Mouse (Mus musculus) heart, postnatal 0 days (tissue): Measurements from ENCODE around the gene Uspl1. TPM values are rescaled to one million over a fixed set of nuclear protein-coding genes. Genes with fewer than 3 reads are reported as not detected.

ENCODE experiments used
- ATAC-seq: fragments of 200-750 bp; cut with Nextera tagmentation; 2 replicates; pipeline ENCODE4 v1.8.0; 2017; ENCODE audit warnings: low read depth, moderate number of reproducible peaks, moderate library complexity; ENCODE audit not compliant: insufficient read depth
- DNase-seq: peaks from one replicate; pipeline ENCODE4 v3.0.0-alpha.2; 2016; ENCODE audit warnings: low spot score
- H3K27ac ChIP-seq: fragments of 300-500 bp; sonication (generic); 2 replicates; pipeline ENCODE4 v1.5.1; 2014; ENCODE audit warnings: low read depth, mild to moderate bottlenecking
- H3K27me3 ChIP-seq: fragments of 300-500 bp; sonication (generic); 2 replicates; pipeline ENCODE4 v1.6.1; 2014; ENCODE audit warnings: low read length, mixed read lengths; ENCODE audit not compliant: control insufficient read depth, insufficient read depth
- H3K36me3 ChIP-seq: fragments of 300-500 bp; sonication (generic); replicated peaks from 2 replicates; pipeline ENCODE4 v1.6.1; 2014; ENCODE audit warnings: low read length, mixed read lengths; ENCODE audit not compliant: control insufficient read depth, insufficient read depth
- H3K4me1 ChIP-seq: fragments of 300-500 bp; sonication (generic); 2 replicates; pipeline ENCODE4 v1.6.1; 2014; ENCODE audit warnings: antibody characterized with exemption; ENCODE audit not compliant: control insufficient read depth, insufficient read depth
- H3K4me2 ChIP-seq: fragments of 300-500 bp; sonication (generic); 2 replicates; pipeline ENCODE4 v1.6.1; 2014; ENCODE audit warnings: low read depth, mild to moderate bottlenecking, low read length, moderate library complexity
- H3K4me3 ChIP-seq: fragments of 300-500 bp; sonication (generic); 2 replicates; pipeline ENCODE4 v1.5.1; 2014; ENCODE audit warnings: low read depth, low read length
- H3K9ac ChIP-seq: fragments of 300-500 bp; sonication (generic); replicated peaks from 2 replicates; pipeline ENCODE4 v1.6.1; 2014; ENCODE audit warnings: low read depth, low read length, mixed read lengths
- H3K9me3 ChIP-seq: fragments of 300-500 bp; sonication (generic); replicated peaks from 2 replicates; pipeline ENCODE4 v1.6.1; 2016; ENCODE audit warnings: low read length; ENCODE audit not compliant: control insufficient read depth
- CTCF ChIP-seq: IDR thresholded peaks from 2 replicates; pipeline ENCODE4 v1.5.1; 2016; ENCODE audit warnings: antibody characterized with exemption, control low read depth, low read depth
- EP300 ChIP-seq: IDR thresholded peaks from 2 replicates; pipeline ENCODE4 v1.6.1; 2016; ENCODE audit warnings: antibody characterized with exemption, low read depth
- WGBS: fragments of 180-500 bp; shearing (Covaris S2); extraction: QIAGEN DNeasy Blood & Tissue Kit; methylation state at CpG from one replicate; pipeline ENCODE4 v1.1.7; 2014; 5-methylcytosine and 5-hydroxymethylcytosine counted together
- polyA plus RNA-seq: library from polyadenylated mRNA; unstranded; fragments of >200 nt; fragmentation: Nextera tagmentation; extraction: Ambion mirVana; gene quantifications from 2 replicates; pipeline ENCODE4 v1.2.1, GENCODE M21; 2015
- total RNA-seq: library from RNA; depleted of rRNA; stranded (reverse); fragments of >200 nt; gene quantifications from 2 replicates; pipeline ENCODE4 v1.2.3, GENCODE M21; 2014; ENCODE audit warnings: low replicate concordance

The Uspl1 gene
- total and polyA plus RNA-seq, 2 experiments from 2014 or later, result 17.6 to 18.9 TPM

- H3K4me2 ChIP-seq, result peak overlapping the region; percentile 35; the same call in 1 of the 2 replicates
- no peak overlapping the region for H3K9ac ChIP-seq
- ATAC-seq (peak; percentile 49; the same call in 1 of the 2 replicates), DNase-seq (peak; percentile 13)
- WGBS, result 55% methylated on average over 13 of the region's 13 CpGs
- no peak for TF ChIP-seq CTCF
- H3K27ac ChIP-seq, result peak overlapping the region; percentile 18; the same call in 1 of the 2 replicates
- no peaks in the 10 kb centered on the region for H3K27me3 ChIP-seq
- no peaks in the 10 kb centered on the region for H3K36me3 ChIP-seq
- H3K4me1 ChIP-seq, result no peaks in the 10 kb centered on the region
- H3K9me3 ChIP-seq, result no peaks in the 10 kb centered on the region
- H3K4me3 ChIP-seq, result no peak overlapping the region
Measured at GRCm38 (mm10) chr5:149152063-149152773, 31.9 kb upstream of the Uspl1 start.

GRCm38 (mm10) chr5:149152774-149153155 lies 31.4 kb upstream of the Uspl1 start:
- H3K27ac ChIP-seq, result 0 out of 2 replicates have a peak overlapping the region, but pooled peaks have one; percentile 8
- WGBS, result 55% methylated on average over 12 of the region's 12 CpGs
- H3K9me3 ChIP-seq, result no peaks in the 10 kb centered on the region
- no peak for TF ChIP-seq CTCF
- no peak for TF ChIP-seq EP300
- H3K4me3 ChIP-seq, result no peak overlapping the region
- H3K9ac ChIP-seq, result no peak overlapping the region
- H3K4me1 ChIP-seq, result no peaks in the 10 kb centered on the region
- peak; percentile 24; the same call in 1 of the 2 replicates for ATAC-seq
- no peak for DNase-seq
- no peaks in the 10 kb centered on the region for H3K27me3 ChIP-seq
- peak overlapping the region; percentile 35; the same call in 1 of the 2 replicates for H3K4me2 ChIP-seq
- no peaks in the 10 kb centered on the region for H3K36me3 ChIP-seq

GRCm38 (mm10) chr5:149156886-149157563 lies 27.1 kb upstream of the Uspl1 start:
- 0 out of 2 replicates have a peak, but pooled peaks have one; percentile 41 for ATAC-seq
- WGBS, result 75% methylated on average over 18 of the region's 18 CpGs
- no peak overlapping the region for H3K9ac ChIP-seq
- H3K36me3 ChIP-seq, result no peaks in the 10 kb centered on the region
- H3K9me3 ChIP-seq, result no peaks in the 10 kb centered on the region
- H3K27me3 ChIP-seq, result no peaks in the 10 kb centered on the region
- no peaks in the 10 kb centered on the region for H3K4me1 ChIP-seq
- no peak overlapping the region for H3K27ac ChIP-seq
- no peak for DNase-seq
- H3K4me3 ChIP-seq, result no peak overlapping the region
- H3K4me2 ChIP-seq, result no peak overlapping the region
- TF ChIP-seq CTCF (no peak), EP300 (no peak)

- H3K9ac ChIP-seq, result no peak overlapping the region
- no peaks in the 10 kb centered on the region for H3K4me1 ChIP-seq
- DNase-seq (no peak), ATAC-seq (no peak)
- no peak overlapping the region for H3K27ac ChIP-seq
- H3K36me3 ChIP-seq, result no peaks in the 10 kb centered on the region
- H3K27me3 ChIP-seq, result no peaks in the 10 kb centered on the region
- H3K9me3 ChIP-seq, result no peaks in the 10 kb centered on the region
- no peak overlapping the region for H3K4me3 ChIP-seq
- no peak overlapping the region for H3K4me2 ChIP-seq
- WGBS, result 66% methylated on average over 6 of the region's 6 CpGs
- TF ChIP-seq CTCF, result no peak
- no peak for TF ChIP-seq EP300
Measured at GRCm38 (mm10) chr5:149159021-149159420, 25.1 kb upstream of the Uspl1 start.

GRCm38 (mm10) chr5:149160469-149160868 lies 23.7 kb upstream of the Uspl1 start:
- no peak for TF ChIP-seq EP300
- no peak for TF ChIP-seq CTCF
- DNase-seq, result no peak
- no peak overlapping the region for H3K4me3 ChIP-seq

More at GRCm38 (mm10) chr5:149160469-149160868, 23.7 kb upstream of the Uspl1 start:
- WGBS, result 59% methylated on average over 4 of the region's 4 CpGs
- Histone ChIP-seq H3K9ac (no peak overlapping the region), H3K36me3 (no peaks in the 10 kb centered on the region), H3K27ac (no peak overlapping the region), H3K4me2 (no peak overlapping the region), H3K9me3 (no peaks in the 10 kb centered on the region), H3K4me1 (no peaks in the 10 kb centered on the region), H3K27me3 (no peaks in the 10 kb centered on the region)
- no peak for ATAC-seq
